Mouse (Mus musculus) adrenal gland, adult 2 months (tissue): Measurements from ENCODE around the gene C5ar1. TPM values are rescaled to one million over a fixed set of nuclear protein-coding genes. Genes with fewer than 3 reads are reported as not detected.
"Not testable (repeated sequence)": the region's sequence is repeated elsewhere in the genome, so short reads cannot be mapped to it uniquely, and the experiment has no call there.

Experiments used
- DNase-seq: peaks from one replicate; pipeline ENCODE4 v3.0.0; 2021
- long read RNA-seq: library from polyadenylated mRNA; stranded (forward); transcript quantifications from one replicate; pipeline ENCODE4 v2.0.0, GENCODE M21; 2021
- polyA plus RNA-seq: library from polyadenylated mRNA; depleted of rRNA; stranded (reverse); fragments of >200 nt; gene quantifications from 2 replicates; pipeline ENCODE4 v1.2.3, GENCODE M21; 2012; rRNA removed
- total RNA-seq, 2 experiments: library from RNA; stranded (reverse); gene quantifications; 2 replicates each; pipeline ENCODE4 v1.2.3; 2021

C5ar1 gene
- total RNA-seq, result 10 to 100 TPM in 1 of 2 experiments, 1 to 10 TPM in 1; 5.7 to 10.4 TPM
- polyA plus RNA-seq, result 7.1 and 9.0 TPM in 2 replicates
- long read RNA-seq, transcript C5ar1-202 (2 exons, 2,540 nt), result major isoform, 8 of 8 reads
- long read RNA-seq, partial matches to known transcripts, result 0 of 8 reads
- long read RNA-seq, other reads (novel, unspliced or antisense), result 0 of 8 reads

GRCm38 (mm10) chr7:16259110-16259590, at the start of gene C5ar1:
TSS of gene C5ar1 (minus strand) at chr7:16259540.
- DNase-seq, result no peak

GRCm38 (mm10) chr7:16308555-16309317, 49.4 kb upstream of the C5ar1 start:
- peak; percentile 19 for DNase-seq

GRCm38 (mm10) chr7:16308093-16308492, 48.8 kb upstream of the C5ar1 start, which contains the start of gene Bbc3:
TSS of gene Bbc3 (plus strand) at chr7:16308393.
- not testable (repeated sequence) for DNase-seq

- not testable (repeated sequence) for DNase-seq
Observed at GRCm38 (mm10) chr7:16307141-16307540, 47.8 kb upstream of the C5ar1 start.

- DNase-seq, result peak; percentile 96
Observed at GRCm38 (mm10) chr7:16299419-16300035, 40.2 kb upstream of the C5ar1 start.

- DNase-seq, result no peak
Observed at GRCm38 (mm10) chr7:16298927-16299326, 39.6 kb upstream of the C5ar1 start.

GRCm38 (mm10) chr7:16297616-16298015, 38.3 kb upstream of the C5ar1 start:
- no peak for DNase-seq

- peak; percentile 94 for DNase-seq
Observed at GRCm38 (mm10) chr7:16296766-16297390, 37.5 kb upstream of the C5ar1 start.

- no peak for DNase-seq
Observed at GRCm38 (mm10) chr7:16296146-16296545, 36.8 kb upstream of the C5ar1 start.

- peak; percentile 92 for DNase-seq
Observed at GRCm38 (mm10) chr7:16295321-16295900, 36.1 kb upstream of the C5ar1 start.

- DNase-seq, result peak; percentile 96
Observed at GRCm38 (mm10) chr7:16294837-16295236, 35.5 kb upstream of the C5ar1 start.

GRCm38 (mm10) chr7:16294346-16294745, 35.0 kb upstream of the C5ar1 start:
- DNase-seq, result no peak

GRCm38 (mm10) chr7:16287791-16288190, 28.5 kb upstream of the C5ar1 start:
- no peak for DNase-seq

- no peak for DNase-seq
Observed at GRCm38 (mm10) chr7:16287016-16287415, 27.7 kb upstream of the C5ar1 start.

GRCm38 (mm10) chr7:16286026-16286961, 27.0 kb upstream of the C5ar1 start, which contains the start of gene Ccdc9:
TSS of gene Ccdc9 (minus strand) at chr7:16286795.
- DNase-seq, result peak; percentile 100

GRCm38 (mm10) chr7:16285450-16286025, 26.2 kb upstream of the C5ar1 start:
- DNase-seq, result peak; percentile 84

GRCm38 (mm10) chr7:16284904-16285303, 25.6 kb upstream of the C5ar1 start:
- DNase-seq, result no peak

- no peak for DNase-seq
Observed at GRCm38 (mm10) chr7:16284001-16284400, 24.7 kb upstream of the C5ar1 start.

GRCm38 (mm10) chr7:16282334-16282733, 23.0 kb upstream of the C5ar1 start:
- DNase-seq, result no peak

GRCm38 (mm10) chr7:16280721-16281120, 21.4 kb upstream of the C5ar1 start:
- DNase-seq, result no peak
